Mouse (Mus musculus) liver, embryonic 13.5 days (tissue): ENCODE results near the gene Gm14851. TPM values are rescaled to one million over a fixed set of nuclear protein-coding genes. Genes with fewer than 3 reads are reported as not detected.
"Not testable (repeated sequence)": the region's sequence is repeated elsewhere in the genome, so short reads cannot be mapped to it uniquely, and the experiment has no call there.

Experiments
- ATAC-seq: fragments of 200-750 bp; cut with Nextera tagmentation; 2 replicates; pipeline ENCODE4 v1.8.0; 2017; ENCODE audit warnings: low read depth, mild to moderate bottlenecking, moderate number of reproducible peaks, moderate library complexity
- DNase-seq: peaks from one replicate; pipeline ENCODE4 v3.0.0; 2022
- H3K27ac ChIP-seq: fragments of 300-500 bp; sonication (generic); 2 replicates; pipeline ENCODE4 v1.5.1; 2015; ENCODE audit warnings: moderate library complexity, mild to moderate bottlenecking, inconsistent platforms
- H3K27me3 ChIP-seq: fragments of 300-500 bp; sonication (generic); 2 replicates; pipeline ENCODE4 v1.6.1; 2015; ENCODE audit warnings: mild to moderate bottlenecking, inconsistent platforms
- H3K36me3 ChIP-seq: fragments of 300-500 bp; sonication (generic); 2 replicates; pipeline ENCODE4 v1.6.1; 2015; ENCODE audit warnings: mild to moderate bottlenecking, inconsistent platforms
- H3K4me1 ChIP-seq: fragments of 300-500 bp; sonication (generic); replicated peaks from 2 replicates; pipeline ENCODE4 v1.6.1; 2015; ENCODE audit warnings: inconsistent platforms
- H3K4me2 ChIP-seq: fragments of 300-500 bp; sonication (generic); 2 replicates; pipeline ENCODE4 v1.6.1; 2015; ENCODE audit warnings: inconsistent platforms, mild to moderate bottlenecking, moderate library complexity
- H3K4me3 ChIP-seq: fragments of 300-500 bp; sonication (generic); replicated peaks from 2 replicates; pipeline ENCODE4 v1.5.1; 2015; ENCODE audit warnings: mild to moderate bottlenecking, inconsistent platforms
- H3K9ac ChIP-seq: fragments of 300-500 bp; sonication (generic); 2 replicates; pipeline ENCODE4 v1.6.1; 2015; ENCODE audit warnings: mild to moderate bottlenecking, inconsistent platforms
- H3K9me3 ChIP-seq: fragments of 300-500 bp; sonication (generic); replicated peaks from 2 replicates; pipeline ENCODE4 v1.6.1; 2016; ENCODE audit warnings: inconsistent platforms
- WGBS: fragments of 180-500 bp; shearing (Covaris S2); methylation state at CpG from one replicate; pipeline ENCODE4 v1.1.7; 2015; ENCODE audit not compliant: insufficient replicate concordance; 5-methylcytosine and 5-hydroxymethylcytosine counted together
- polyA plus RNA-seq: library from polyadenylated mRNA; unstranded; fragments of >200 nt; fragmentation: Nextera tagmentation; extraction: Ambion mirVana; gene quantifications from 2 replicates; pipeline ENCODE4 v1.2.1, GENCODE M21; 2015

Gm14851 gene
- not detected in 2 replicates for polyA plus RNA-seq

GRCm38 (mm10) chr8:21095950-21096349 is at the start of gene Gm14851:
TSS of gene Gm14851 (minus strand) at chr8:21096050.
- not testable (repeated sequence) for H3K4me1 ChIP-seq, H3K9me3 ChIP-seq, ATAC-seq, H3K9ac ChIP-seq, H3K27me3 ChIP-seq, H3K27ac ChIP-seq, DNase-seq, H3K4me3 ChIP-seq, H3K4me2 ChIP-seq, H3K36me3 ChIP-seq
- WGBS, result no CpG with 5 or more reads among the region's 2 CpGs

- 35% methylated on average over 3 of the region's 3 CpGs for WGBS
- H3K9ac ChIP-seq, H3K9me3 ChIP-seq, H3K36me3 ChIP-seq, DNase-seq, H3K4me1 ChIP-seq, H3K4me3 ChIP-seq, H3K27me3 ChIP-seq, ATAC-seq, H3K27ac ChIP-seq, H3K4me2 ChIP-seq: not testable (repeated sequence)
Measured at GRCm38 (mm10) chr8:21134342-21134741, 38.5 kb upstream of the Gm14851 start, which contains the start of gene Defa30. TSS of gene Defa30 (plus strand) at chr8:21134642.

GRCm38 (mm10) chr8:21093106-21093505 is 2.7 kb downstream of the Gm14851 start:
- no peak for DNase-seq
- H3K27ac ChIP-seq, result no peak overlapping the region
- no peak overlapping the region for H3K4me3 ChIP-seq
- no peak overlapping the region for H3K9ac ChIP-seq
- no peaks in the 10 kb centered on the region for H3K9me3 ChIP-seq
- no peak overlapping the region for H3K4me2 ChIP-seq
- no peaks in the 10 kb centered on the region for H3K4me1 ChIP-seq
- ATAC-seq, result no peak
- WGBS, result 36% methylated on average over 4 of the region's 4 CpGs
- H3K36me3 ChIP-seq, result no peaks in the 10 kb centered on the region
- H3K27me3 ChIP-seq, result no peaks in the 10 kb centered on the region

- not testable (repeated sequence) for H3K9me3 ChIP-seq, H3K4me3 ChIP-seq, H3K27me3 ChIP-seq, ATAC-seq, H3K27ac ChIP-seq, H3K9ac ChIP-seq, H3K4me1 ChIP-seq, DNase-seq, H3K36me3 ChIP-seq, H3K4me2 ChIP-seq
Measured at GRCm38 (mm10) chr8:21084142-21084541, 11.7 kb downstream of the Gm14851 start, which contains the start of gene Defa25. TSS of gene Defa25 (plus strand) at chr8:21084442.

GRCm38 (mm10) chr8:21064738-21065137 is 31.1 kb downstream of the Gm14851 start, which contains the start of gene Defa35:
TSS of gene Defa35 (plus strand) at chr8:21065038.
- not testable (repeated sequence) for H3K4me1 ChIP-seq, H3K9ac ChIP-seq, H3K27ac ChIP-seq, H3K9me3 ChIP-seq, H3K27me3 ChIP-seq, H3K36me3 ChIP-seq, H3K4me3 ChIP-seq, H3K4me2 ChIP-seq, ATAC-seq, DNase-seq
- WGBS, result 40% methylated on average over 1 of the region's 1 CpGs

- H3K27ac ChIP-seq, DNase-seq, H3K9me3 ChIP-seq, H3K4me1 ChIP-seq, H3K27me3 ChIP-seq, H3K9ac ChIP-seq, H3K36me3 ChIP-seq, H3K4me2 ChIP-seq, ATAC-seq, H3K4me3 ChIP-seq: not testable (repeated sequence)
- no CpG with 5 or more reads among the region's 1 CpGs for WGBS
Measured at GRCm38 (mm10) chr8:21054747-21055146, 41.1 kb downstream of the Gm14851 start, which contains the start of gene Defa23. TSS of gene Defa23 (plus strand) at chr8:21055047.

Other genes starting within 250 kb of the Gm14851 start
- not detected in 2 replicates for gene Defb33, start 203.4 kb downstream of the Gm14851 start, polyA plus RNA-seq
- not detected in 2 replicates for gene Gm15056, start 193.4 kb downstream of the Gm14851 start, polyA plus RNA-seq
- not detected in 2 replicates for gene Gm6040, start 174.0 kb downstream of the Gm14851 start, polyA plus RNA-seq
- not detected in 2 replicates for gene AY761185, start 151.3 kb downstream of the Gm14851 start, polyA plus RNA-seq
- not detected in 2 replicates for gene Defa21, start 70.5 kb downstream of the Gm14851 start, polyA plus RNA-seq
- gene Defa23, start 41.0 kb downstream of the Gm14851 start, polyA plus RNA-seq, result not detected in 2 replicates
- gene Defa35, start 31.0 kb downstream of the Gm14851 start, polyA plus RNA-seq, result not detected in 2 replicates
- not detected in 2 replicates for gene Defa25, start 11.6 kb downstream of the Gm14851 start, polyA plus RNA-seq
- gene Defa30, start 38.6 kb upstream of the Gm14851 start, polyA plus RNA-seq, result not detected in 2 replicates
- not detected in 2 replicates for gene Defa22, start 66.2 kb upstream of the Gm14851 start, polyA plus RNA-seq
- not detected in 2 replicates for gene Defa31, start 95.6 kb upstream of the Gm14851 start, polyA plus RNA-seq
- not detected in 2 replicates for gene Gm15293, start 105.5 kb upstream of the Gm14851 start, polyA plus RNA-seq
- not detected in 2 replicates for gene Gm15292, start 153.7 kb upstream of the Gm14851 start, polyA plus RNA-seq
- not detected in 2 replicates for gene Defa27, start 219.5 kb upstream of the Gm14851 start, polyA plus RNA-seq
- gene Defa29, start 231.0 kb upstream of the Gm14851 start, polyA plus RNA-seq, result not detected in 2 replicates